Mouse (Mus musculus) left cerebral cortex, postnatal 25 days (tissue): ENCODE data around the gene Gm43302. TPM values are rescaled to one million over a fixed set of nuclear protein-coding genes. Genes with fewer than 3 reads are reported as not detected.
"Not testable (repeated sequence)": the region's sequence is repeated elsewhere in the genome, so short reads cannot be mapped to it uniquely, and the experiment has no call there.

Source experiments
- DNase-seq, 2 experiments: peaks; one replicate each; pipeline ENCODE4 v3.0.0; 2022; ENCODE audit warnings: low spot score in 2 of 2, mixed read lengths in 1 of 2
- intact Hi-C: fragments of 180-260 bp; cut with DNase I; formaldehyde crosslinking; loops from one replicate; pipeline ENCODE4 v1.15.1; 2025
- total RNA-seq, 2 experiments: library from RNA; stranded (reverse); gene quantifications; 2 replicates each; pipeline ENCODE4 v1.2.3; 2021

Gm43302 gene
- total RNA-seq, 2 experiments from 2014 or later: 0.34 TPM; not detected in 1

GRCm38 (mm10) chr5:105208957-105209356, 84.5 kb downstream of the Gm43302 start:
- intact Hi-C loops: loop anchor here (10.0 kb wide), 1 partner anchor 56 kb away; no protein-coding TSS in a partner anchor

GRCm38 (mm10) chr5:105200791-105201355, 92.6 kb downstream of the Gm43302 start:
- DNase-seq: not testable (repeated sequence)
- intact Hi-C loops: loop anchor here (10.0 kb wide), 1 partner anchor 64 kb away; no protein-coding TSS in a partner anchor

More at GRCm38 (mm10) chr5:105208957-105209356, 84.5 kb downstream of the Gm43302 start:
- DNase-seq: not testable (repeated sequence)

GRCm38 (mm10) chr5:105199149-105199548, 94.3 kb downstream of the Gm43302 start:
- intact Hi-C loops, DNase-seq: not testable (repeated sequence)

- DNase-seq, intact Hi-C loops: not testable (repeated sequence)
Measured at GRCm38 (mm10) chr5:105197915-105198560, 95.5 kb downstream of the Gm43302 start.

GRCm38 (mm10) chr5:105196308-105196707, 97.2 kb downstream of the Gm43302 start:
- intact Hi-C loops, DNase-seq: not testable (repeated sequence)

DNA sequence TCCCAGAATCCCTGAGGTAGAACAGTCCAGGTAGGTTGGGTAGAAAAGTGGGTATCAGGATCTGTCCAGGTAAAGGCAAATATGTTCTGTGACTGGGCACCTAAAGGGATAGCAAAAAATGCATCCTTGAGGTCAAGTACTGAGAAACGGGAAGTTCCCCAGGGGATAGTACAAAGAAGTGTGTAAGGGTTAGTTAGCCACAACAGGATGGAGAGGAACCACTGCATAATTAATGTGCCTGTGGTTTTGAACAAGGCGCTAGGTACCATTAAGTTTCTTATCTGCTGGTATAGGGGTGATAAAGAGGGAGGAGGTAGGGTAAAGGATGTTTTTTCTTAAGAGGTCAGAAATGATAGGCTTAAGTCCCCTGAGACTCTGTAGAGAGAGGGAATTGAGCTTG, 101.0 kb downstream of the Gm43302 start:
- DNase-seq, intact Hi-C loops: not testable (repeated sequence)

DNA sequence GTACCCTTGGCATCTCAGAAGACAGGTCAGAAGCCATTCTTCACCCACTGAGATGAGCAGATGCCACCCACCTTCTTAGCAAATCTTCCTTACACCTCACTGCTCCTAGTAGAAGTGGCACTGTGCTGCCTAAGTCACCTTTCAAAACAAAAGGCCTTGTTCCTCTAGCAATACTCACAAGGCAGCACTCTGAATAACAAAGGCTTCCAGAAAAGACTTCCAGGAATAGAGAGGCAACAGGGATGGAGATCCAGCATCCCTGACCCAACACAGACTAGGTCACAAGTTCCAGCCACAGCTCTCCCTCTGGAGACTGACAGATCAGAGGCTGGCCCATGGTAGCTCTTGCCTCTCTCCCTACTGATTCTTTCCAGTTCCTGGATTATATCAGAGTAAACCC, 112.0 kb downstream of the Gm43302 start:
- intact Hi-C loops: no loop called here
- DNase-seq: no peak

Other genes with a start within 250 kb of the Gm43302 start
- gene Gbp9, start 154.2 kb downstream of the Gm43302 start, total RNA-seq: 1 to 10 TPM; 1.9 to 2.6 TPM
- gene Gbp8, start 154.2 kb downstream of the Gm43302 start, total RNA-seq: not detected
- gene Gbp4, start 154.1 kb downstream of the Gm43302 start, total RNA-seq: 1 to 10 TPM in 1 of 2 experiments, under 1 TPM in 1; 0.89 to 1.4 TPM
- not detected for gene Gbp10, start 54.2 kb downstream of the Gm43302 start, total RNA-seq
- gene Gbp6, start within 50 bp of the Gm43302 start, total RNA-seq: under 1 TPM in 1 of 2 experiments, not detected in 1; 0.57 TPM
- gene Lrrc8b, start 122.1 kb upstream of the Gm43302 start, total RNA-seq: 10 to 100 TPM; 95.6 to 97.1 TPM
- gene Lrrc8c, start 225.7 kb upstream of the Gm43302 start, total RNA-seq: 10 to 100 TPM; 30.4 to 35.0 TPM